Mouse (Mus musculus): ENCODE measurements around the gene Col5a1. TPM values are rescaled to one million over a fixed set of nuclear protein-coding genes. Genes with fewer than 3 reads are reported as not detected.

Gene Col5a1
- polyA plus RNA-seq, 1 experiment, result 0.03 TPM

- Histone ChIP-seq H3K4me3 (replicated peaks) (no peak overlapping the region), H3K36me3 (replicated peaks; ENCODE audit: low read length) (no peaks in the 10 kb centered on the region), H3K27me3 (replicated peaks) (peaks cover 83% of the 10 kb centered on the region), H3K4me1 (peaks cover 7% of the 10 kb centered on the region; the same call in 1 of the 2 replicates), H3K9me3 (no peaks in the 10 kb centered on the region)
- TF ChIP-seq FLI1 (IDR thresholded peaks at IDR 0.05; ENCODE audit: low read length) (no peak), GATA1 (IDR thresholded peaks at IDR 0.05; ENCODE audit: borderline replicate concordance, low read length) (no peak)
Observed at GRCm38 (mm10) chr2:27864491-27865365, 21.5 kb upstream of the Col5a1 start.

DNA sequence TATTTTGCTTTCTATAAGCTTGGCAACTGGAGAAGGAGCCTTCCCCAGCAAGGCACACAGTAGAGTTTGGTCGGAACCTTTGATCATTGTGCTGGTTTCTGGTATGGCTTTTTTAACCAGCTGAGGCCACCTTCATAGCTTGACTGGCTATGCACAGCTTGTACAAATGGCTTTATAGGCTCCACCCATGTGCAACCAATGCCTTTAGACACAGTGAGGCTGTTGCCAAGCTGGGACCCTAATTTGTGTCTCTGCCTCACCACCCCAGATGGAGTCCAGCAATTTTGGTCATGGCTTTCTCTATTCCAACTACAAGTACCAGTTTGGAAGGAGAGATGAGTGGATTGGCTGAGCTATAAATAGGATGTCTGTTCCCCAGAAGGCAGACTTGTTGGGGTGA, 15.6 kb upstream of the Col5a1 start:
- Histone ChIP-seq H3K36me3 (replicated peaks; ENCODE audit: low read length) (no peaks in the 10 kb centered on the region), H3K27me3 (replicated peaks) (peaks cover 80% of the 10 kb centered on the region), H3K9me3 (no peaks in the 10 kb centered on the region), H3K4me1 (peaks cover 26% of the 10 kb centered on the region), H3K4me3 (replicated peaks) (no peak overlapping the region)
- TF ChIP-seq GATA1 (IDR thresholded peaks at IDR 0.05; ENCODE audit: borderline replicate concordance, low read length), result no peak
- TF ChIP-seq FLI1 (IDR thresholded peaks at IDR 0.05; ENCODE audit: low read length), result no peak

DNA sequence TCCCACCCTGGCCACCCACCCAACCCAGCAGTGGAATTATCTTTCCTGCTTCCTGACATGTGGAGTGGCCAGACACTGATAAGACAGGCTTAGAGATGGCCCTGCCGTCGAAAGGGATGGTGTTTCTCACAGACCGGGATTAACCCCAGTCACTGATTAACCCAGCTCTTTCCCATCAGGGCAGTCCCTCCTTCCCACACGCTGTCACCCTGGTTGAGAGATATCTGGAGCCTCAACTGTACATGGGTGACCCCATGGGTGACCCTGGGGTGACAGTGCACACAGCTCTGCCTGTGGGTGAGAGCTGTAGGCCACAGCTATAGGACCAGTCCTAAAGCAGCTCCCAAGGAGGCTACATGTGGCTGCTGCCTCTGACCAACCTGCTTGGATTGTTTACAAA, 15.2 kb upstream of the Col5a1 start:
- peaks cover 79% of the 10 kb centered on the region for H3K27me3 ChIP-seq (replicated peaks)
- no peaks in the 10 kb centered on the region for H3K9me3 ChIP-seq
- TF ChIP-seq GATA1 (IDR thresholded peaks at IDR 0.05; ENCODE audit: borderline replicate concordance, low read length) (no peak), FLI1 (IDR thresholded peaks at IDR 0.05; ENCODE audit: low read length) (no peak)
- no peak overlapping the region for H3K4me3 ChIP-seq (replicated peaks)
- H3K36me3 ChIP-seq (replicated peaks; ENCODE audit: low read length), result no peaks in the 10 kb centered on the region
- peaks cover 26% of the 10 kb centered on the region for H3K4me1 ChIP-seq

DNA sequence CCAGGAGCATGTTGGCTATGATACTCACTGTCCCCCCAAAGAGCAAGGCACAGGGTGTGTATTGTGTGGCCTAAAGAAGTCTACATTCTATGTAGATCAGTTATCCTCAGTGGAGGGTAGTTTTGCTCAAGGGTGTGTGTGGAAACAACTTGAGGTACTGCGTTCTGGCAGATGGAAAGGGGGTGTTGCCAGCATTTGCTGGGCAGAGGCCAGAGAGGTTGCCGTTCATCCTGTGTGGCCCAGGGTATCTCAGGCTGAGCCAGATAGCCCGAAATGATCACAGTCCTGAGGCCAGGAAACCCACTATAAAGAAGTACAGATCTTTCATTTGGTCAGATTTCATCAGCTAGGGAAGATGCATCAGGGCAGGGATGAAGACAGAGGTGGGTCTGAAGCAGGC, 13.9 kb upstream of the Col5a1 start:
- Histone ChIP-seq H3K4me1 (peaks cover 26% of the 10 kb centered on the region), H3K27me3 (replicated peaks) (peaks cover 81% of the 10 kb centered on the region), H3K4me3 (replicated peaks) (no peak overlapping the region), H3K9me3 (no peaks in the 10 kb centered on the region), H3K36me3 (replicated peaks; ENCODE audit: low read length) (no peaks in the 10 kb centered on the region)
- TF ChIP-seq FLI1 (IDR thresholded peaks at IDR 0.05; ENCODE audit: low read length), result no peak
- TF ChIP-seq GATA1 (IDR thresholded peaks at IDR 0.05; ENCODE audit: borderline replicate concordance, low read length), result no peak

DNA sequence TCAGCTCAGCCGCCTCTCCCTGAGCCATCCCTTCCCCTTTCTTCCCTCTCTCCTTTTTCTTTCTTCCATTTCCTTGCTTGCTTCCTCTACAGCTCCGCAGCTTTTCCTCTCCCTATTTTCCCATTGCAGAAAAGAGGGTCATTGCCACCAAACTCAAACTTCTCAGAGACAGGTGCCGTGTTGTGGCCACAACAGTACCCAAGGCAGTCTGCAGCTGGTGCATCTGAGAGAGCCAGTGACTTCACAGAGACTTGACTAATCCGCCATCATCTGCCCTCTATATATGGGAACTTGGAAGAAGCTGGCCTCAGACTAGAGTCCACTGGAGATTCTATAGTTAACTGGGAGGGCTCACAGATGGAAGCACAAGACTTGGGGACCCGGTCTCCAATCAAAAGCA, 13.2 kb upstream of the Col5a1 start:
- no peaks in the 10 kb centered on the region for H3K36me3 ChIP-seq (replicated peaks; ENCODE audit: low read length)
- H3K4me3 ChIP-seq (replicated peaks), result no peak overlapping the region
- TF ChIP-seq GATA1 (IDR thresholded peaks at IDR 0.05; ENCODE audit: borderline replicate concordance, low read length), result no peak
- no peak for TF ChIP-seq FLI1 (IDR thresholded peaks at IDR 0.05; ENCODE audit: low read length)
- no peaks in the 10 kb centered on the region for H3K9me3 ChIP-seq
- H3K27me3 ChIP-seq (replicated peaks), result peaks cover 76% of the 10 kb centered on the region
- peaks cover 26% of the 10 kb centered on the region for H3K4me1 ChIP-seq

- Histone ChIP-seq H3K36me3 (replicated peaks; ENCODE audit: low read length) (no peaks in the 10 kb centered on the region), H3K9me3 (peaks cover 7% of the 10 kb centered on the region), H3K4me1 (peaks cover 19% of the 10 kb centered on the region), H3K27me3 (replicated peaks) (peaks cover 73% of the 10 kb centered on the region), H3K4me3 (replicated peaks) (no peak overlapping the region)
- no peak for TF ChIP-seq FLI1 (IDR thresholded peaks at IDR 0.05; ENCODE audit: low read length)
- no peak for TF ChIP-seq GATA1 (IDR thresholded peaks at IDR 0.05; ENCODE audit: borderline replicate concordance, low read length)
Observed at GRCm38 (mm10) chr2:27874596-27874995, 11.6 kb upstream of the Col5a1 start.

- peaks cover 73% of the 10 kb centered on the region for H3K27me3 ChIP-seq (replicated peaks)
- H3K9me3 ChIP-seq, result peaks cover 8% of the 10 kb centered on the region
Observed at GRCm38 (mm10) chr2:27875231-27875630, 11.0 kb upstream of the Col5a1 start.

DNA sequence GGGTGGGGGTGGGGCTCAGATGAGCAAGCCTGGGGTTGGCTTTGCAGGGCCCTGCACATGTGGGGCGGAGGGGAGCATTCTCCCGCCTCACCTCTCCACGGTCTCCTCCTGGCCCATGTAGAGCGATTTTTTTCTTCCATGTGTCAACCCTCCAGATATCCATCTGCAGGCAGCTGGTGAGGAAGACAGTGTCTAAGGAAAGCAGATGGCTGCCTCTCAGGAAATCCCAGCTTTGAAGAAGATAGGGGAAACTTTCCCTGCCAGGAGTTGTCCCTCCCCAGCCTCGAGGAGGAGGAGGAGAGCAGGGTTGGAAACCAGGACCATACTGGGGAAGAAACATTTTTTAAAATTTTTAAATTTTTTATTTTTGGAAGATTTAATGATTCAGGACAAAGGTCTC, 10.4 kb upstream of the Col5a1 start:
- Histone ChIP-seq H3K9me3 (peaks cover 8% of the 10 kb centered on the region), H3K27me3 (replicated peaks) (peaks cover 75% of the 10 kb centered on the region), H3K4me1 (peaks cover 14% of the 10 kb centered on the region), H3K4me3 (replicated peaks) (no peak overlapping the region), H3K36me3 (replicated peaks; ENCODE audit: low read length) (no peaks in the 10 kb centered on the region)
- TF ChIP-seq GATA1 (IDR thresholded peaks at IDR 0.05; ENCODE audit: borderline replicate concordance, low read length) (no peak), FLI1 (IDR thresholded peaks at IDR 0.05; ENCODE audit: low read length) (no peak)

More at GRCm38 (mm10) chr2:27875231-27875630, 11.0 kb upstream of the Col5a1 start:
- no peak for TF ChIP-seq GATA1 (IDR thresholded peaks at IDR 0.05; ENCODE audit: borderline replicate concordance, low read length)
- TF ChIP-seq FLI1 (IDR thresholded peaks at IDR 0.05; ENCODE audit: low read length), result no peak
- Histone ChIP-seq H3K36me3 (replicated peaks; ENCODE audit: low read length) (no peaks in the 10 kb centered on the region), H3K4me3 (replicated peaks) (no peak overlapping the region), H3K4me1 (peaks cover 19% of the 10 kb centered on the region)

DNA sequence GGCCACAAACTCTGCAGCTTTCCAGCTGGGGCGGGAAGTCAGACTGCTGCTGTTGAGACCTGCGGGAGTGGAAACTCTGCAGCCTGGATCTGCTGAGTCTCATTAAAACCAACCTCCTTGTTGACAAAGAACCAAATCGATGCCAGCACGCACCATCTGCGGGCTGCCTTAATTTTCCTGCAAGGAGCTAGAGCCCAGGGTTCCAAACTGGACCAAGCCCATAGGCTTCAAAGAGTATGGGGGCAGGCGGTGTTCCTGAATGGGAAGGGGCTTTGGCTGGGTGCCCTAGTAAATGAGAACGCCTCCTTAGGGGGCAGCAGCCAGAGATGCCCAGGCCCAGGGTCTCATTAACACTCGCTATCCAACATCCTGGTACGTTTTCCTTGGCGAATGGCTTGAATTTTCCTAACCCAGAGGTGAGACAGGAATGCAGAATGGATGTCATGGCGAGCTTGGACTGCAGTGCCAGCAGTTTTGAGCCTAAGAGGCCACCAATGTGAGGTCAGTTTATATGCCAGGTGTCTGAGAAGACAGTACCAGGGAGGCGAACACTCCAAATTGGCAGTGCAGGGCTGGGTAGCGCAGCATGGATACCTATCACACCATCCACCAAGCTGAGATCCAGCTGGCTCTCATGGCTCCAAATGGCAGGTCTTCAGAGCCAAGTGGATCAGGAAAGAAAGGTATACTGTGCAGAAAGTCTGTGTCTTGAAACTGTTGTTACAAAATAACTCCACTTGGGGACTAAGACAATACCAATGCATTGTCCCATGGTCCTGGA, 9.3 kb upstream of the Col5a1 start:
- TF ChIP-seq FLI1 (IDR thresholded peaks at IDR 0.05; ENCODE audit: low read length) (no peak), GATA1 (IDR thresholded peaks at IDR 0.05; ENCODE audit: borderline replicate concordance, low read length) (no peak)
- Histone ChIP-seq H3K4me1 (peaks cover 7% of the 10 kb centered on the region), H3K27me3 (replicated peaks) (peaks cover 80% of the 10 kb centered on the region), H3K9me3 (peaks cover 8% of the 10 kb centered on the region), H3K4me3 (replicated peaks) (no peak overlapping the region), H3K36me3 (replicated peaks; ENCODE audit: low read length) (no peaks in the 10 kb centered on the region)

DNA sequence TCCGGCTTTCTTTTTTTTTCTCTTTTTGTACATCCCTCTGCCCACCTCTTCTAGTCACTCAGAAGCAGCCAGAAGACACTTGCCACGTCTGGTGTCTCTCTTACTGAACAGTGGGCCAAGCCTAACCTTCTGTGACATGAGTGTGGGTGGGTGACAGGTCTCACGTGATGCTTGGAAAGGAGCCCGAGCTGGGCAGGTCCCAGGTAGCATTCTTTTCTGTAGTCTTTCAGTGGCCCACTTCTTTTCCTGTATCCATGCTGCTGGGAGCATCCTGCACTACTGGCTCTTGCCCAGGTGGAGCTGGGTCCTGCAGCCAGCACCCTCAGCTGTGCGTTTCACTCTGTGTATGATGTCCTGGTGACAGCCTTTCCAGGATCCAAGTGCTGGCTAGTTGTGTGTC, 8.2 kb upstream of the Col5a1 start:
- TF ChIP-seq FLI1 (IDR thresholded peaks at IDR 0.05; ENCODE audit: low read length) (no peak), GATA1 (IDR thresholded peaks at IDR 0.05; ENCODE audit: borderline replicate concordance, low read length) (no peak)
- H3K4me1 ChIP-seq, result no peaks in the 10 kb centered on the region
- peaks cover 8% of the 10 kb centered on the region for H3K9me3 ChIP-seq
- peaks cover 80% of the 10 kb centered on the region for H3K27me3 ChIP-seq (replicated peaks)
- H3K36me3 ChIP-seq (replicated peaks; ENCODE audit: low read length), result no peaks in the 10 kb centered on the region
- no peak overlapping the region for H3K4me3 ChIP-seq (replicated peaks)

Data from megakaryocyte, embryonic 14.5 days (primary cell).